Mouse (Mus musculus): ENCODE results near the gene Topbp1. TPM values are rescaled to one million over a fixed set of nuclear protein-coding genes. Genes with fewer than 3 reads are reported as not detected.
"Not testable (repeated sequence)": the region's sequence is repeated elsewhere in the genome, so short reads cannot be mapped to it uniquely, and the experiment has no call there.

Gene Topbp1
- polyA plus RNA-seq, 1 experiment: 13.7 TPM

DNA sequence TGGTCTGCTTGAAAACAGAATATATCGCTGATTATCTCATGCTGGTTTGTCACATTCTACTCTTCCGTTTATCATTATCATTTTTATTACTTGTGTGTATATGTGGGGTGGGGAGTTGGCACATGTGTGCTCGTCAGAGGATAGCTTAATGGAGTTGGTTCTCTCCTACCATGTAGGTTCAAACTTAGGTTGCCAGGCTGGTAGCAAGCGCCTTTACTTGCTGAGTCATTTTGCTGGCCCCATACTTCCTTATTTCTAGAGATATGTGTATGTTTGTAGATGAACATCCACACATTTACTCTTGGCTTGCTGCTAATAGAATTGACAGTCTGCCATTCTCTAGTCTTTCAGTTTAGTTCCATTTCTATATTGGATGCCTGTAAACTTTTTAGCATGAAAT, 42.0 kb downstream of the Topbp1 start:
- H3K36me3 ChIP-seq (replicated peaks; ENCODE audit: low read length): peaks cover 92% of the 10 kb centered on the region
- no peaks in the 10 kb centered on the region for H3K9me3 ChIP-seq
- TF ChIP-seq FLI1 (IDR thresholded peaks at IDR 0.05; ENCODE audit: low read length) (no peak), GATA1 (IDR thresholded peaks at IDR 0.05; ENCODE audit: borderline replicate concordance, low read length) (no peak)
- peaks cover 27% of the 10 kb centered on the region for H3K4me1 ChIP-seq
- no peak overlapping the region for H3K4me3 ChIP-seq (replicated peaks)
- no peaks in the 10 kb centered on the region for H3K27me3 ChIP-seq (replicated peaks)

DNA sequence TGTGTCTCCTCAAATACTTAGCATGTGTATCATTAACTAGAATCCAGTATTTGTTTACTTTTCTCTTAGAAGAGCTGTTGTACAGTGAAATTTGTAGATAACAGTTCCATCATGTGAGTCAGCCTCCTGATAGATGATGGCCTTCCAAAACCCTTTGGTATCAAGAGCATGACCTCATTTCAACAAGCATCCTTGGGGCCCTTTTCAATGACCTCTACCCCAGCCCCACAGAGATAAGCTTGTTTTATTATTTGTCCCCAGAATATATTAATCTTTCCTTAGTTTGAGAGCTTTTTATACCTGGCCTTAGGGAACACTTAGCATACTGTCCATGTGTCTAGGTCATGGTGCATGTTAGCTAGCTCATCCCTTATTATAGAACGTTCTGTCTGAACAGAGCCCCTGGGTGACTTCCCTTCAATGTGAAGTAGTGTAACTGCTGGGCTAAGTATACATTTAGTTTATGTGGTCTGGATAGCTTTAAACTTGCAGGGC, 43.0 kb downstream of the Topbp1 start:
- Histone ChIP-seq H3K4me3 (replicated peaks) (no peak overlapping the region), H3K4me1 (peaks cover 27% of the 10 kb centered on the region), H3K9me3 (no peaks in the 10 kb centered on the region), H3K36me3 (replicated peaks; ENCODE audit: low read length) (peaks cover 91% of the 10 kb centered on the region), H3K27me3 (replicated peaks) (no peaks in the 10 kb centered on the region)
- no peak for TF ChIP-seq GATA1 (IDR thresholded peaks at IDR 0.05; ENCODE audit: borderline replicate concordance, low read length)
- no peak for TF ChIP-seq FLI1 (IDR thresholded peaks at IDR 0.05; ENCODE audit: low read length)

GRCm38 (mm10) chr9:103348791-103349190, 43.8 kb downstream of the Topbp1 start:
- peaks cover 83% of the 10 kb centered on the region for H3K36me3 ChIP-seq (replicated peaks; ENCODE audit: low read length)
- TF ChIP-seq FLI1 (IDR thresholded peaks at IDR 0.05; ENCODE audit: low read length) (no peak), GATA1 (IDR thresholded peaks at IDR 0.05; ENCODE audit: borderline replicate concordance, low read length) (no peak)
- H3K4me3 ChIP-seq (replicated peaks): no peak overlapping the region
- H3K27me3 ChIP-seq (replicated peaks): no peaks in the 10 kb centered on the region
- no peaks in the 10 kb centered on the region for H3K9me3 ChIP-seq
- H3K4me1 ChIP-seq: peaks cover 27% of the 10 kb centered on the region

DNA sequence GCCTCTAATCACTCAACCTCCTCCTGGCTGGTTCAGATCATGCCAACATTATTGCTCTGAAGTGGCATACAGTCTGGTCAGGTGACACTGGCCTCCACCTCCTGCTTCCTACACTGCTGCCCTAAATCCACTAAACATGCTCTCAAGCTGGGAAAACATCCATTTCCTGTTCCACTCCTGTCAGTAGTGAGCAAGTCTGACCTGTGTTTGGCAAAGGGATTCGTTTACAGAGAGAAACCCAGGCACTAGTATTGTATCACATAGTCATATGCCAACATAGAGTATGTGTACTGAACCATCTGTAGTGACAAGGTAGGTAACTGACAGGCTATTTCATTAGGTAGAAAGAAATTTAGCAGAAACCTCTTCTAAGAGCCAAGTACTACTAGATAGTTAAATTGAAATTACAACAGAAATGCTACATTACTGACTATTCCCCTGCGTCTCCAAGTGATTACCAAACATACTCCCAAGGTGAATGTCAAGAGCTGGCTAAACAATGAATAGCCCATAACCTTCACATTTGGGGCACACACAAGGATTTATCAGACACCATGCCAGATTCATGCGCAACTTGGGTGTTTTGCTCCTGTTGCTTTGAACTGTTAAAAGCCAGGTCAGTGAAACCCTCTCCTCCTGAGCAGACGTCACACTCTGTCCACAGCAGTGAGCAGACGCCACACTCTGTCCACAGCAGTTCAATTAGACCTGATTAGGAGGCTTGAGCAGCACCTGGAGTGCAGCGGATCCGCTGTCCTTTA, 48.7 kb downstream of the Topbp1 start:
- H3K36me3 ChIP-seq (replicated peaks; ENCODE audit: low read length): peaks cover 70% of the 10 kb centered on the region
- H3K27me3 ChIP-seq (replicated peaks); H3K4me3 ChIP-seq (replicated peaks); H3K9me3 ChIP-seq: not testable (repeated sequence)
- H3K4me1 ChIP-seq: peaks cover 14% of the 10 kb centered on the region

DNA sequence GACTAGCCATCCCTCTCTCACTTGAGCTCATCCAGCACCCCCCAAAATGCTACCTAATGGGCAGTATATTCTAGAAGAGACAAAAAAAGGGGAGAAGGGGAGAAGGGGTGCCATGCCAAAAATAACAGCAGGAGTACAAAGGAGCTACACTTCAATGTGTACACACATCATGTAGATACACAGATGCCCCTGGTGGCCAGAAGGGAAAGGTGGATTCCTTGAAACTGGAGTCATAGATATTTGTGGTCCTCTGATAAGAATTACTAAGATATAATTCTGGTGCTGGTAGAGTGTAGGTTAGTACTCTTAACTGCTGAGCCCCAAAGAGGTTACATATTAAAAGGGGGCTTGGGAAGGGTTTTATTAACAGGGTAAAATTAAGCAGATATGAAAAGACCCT, 52.9 kb downstream of the Topbp1 start:
- Histone ChIP-seq H3K4me3 (replicated peaks) (no peak overlapping the region), H3K27me3 (replicated peaks) (no peaks in the 10 kb centered on the region), H3K4me1 (peaks cover 25% of the 10 kb centered on the region; the same call in 1 of the 2 replicates), H3K36me3 (replicated peaks; ENCODE audit: low read length) (peaks cover 64% of the 10 kb centered on the region), H3K9me3 (no peaks in the 10 kb centered on the region)
- TF ChIP-seq FLI1 (IDR thresholded peaks at IDR 0.05; ENCODE audit: low read length) (no peak), GATA1 (IDR thresholded peaks at IDR 0.05; ENCODE audit: borderline replicate concordance, low read length) (no peak)

DNA sequence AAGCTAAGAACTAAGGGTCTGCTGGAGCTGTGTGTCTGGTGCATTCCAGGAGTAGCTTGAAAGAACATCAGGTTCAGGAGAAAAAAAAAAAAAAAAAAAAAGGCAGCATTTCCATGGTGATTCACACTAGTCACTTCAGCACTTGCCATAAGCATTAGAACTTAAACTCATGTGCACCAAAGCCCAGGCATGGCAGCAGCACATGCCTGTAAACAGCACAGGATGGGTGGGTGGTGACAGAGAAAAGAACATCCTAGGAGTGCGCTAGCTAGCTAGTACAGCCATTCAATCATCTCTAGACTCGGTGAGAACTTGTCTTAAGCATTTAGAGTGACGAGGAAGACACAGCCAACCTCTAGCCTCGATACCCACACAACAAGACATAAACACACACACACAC, 53.5 kb downstream of the Topbp1 start:
- H3K36me3 ChIP-seq (replicated peaks; ENCODE audit: low read length): peaks cover 68% of the 10 kb centered on the region
- H3K27me3 ChIP-seq (replicated peaks): no peaks in the 10 kb centered on the region
- H3K4me3 ChIP-seq (replicated peaks): no peak overlapping the region
- TF ChIP-seq FLI1 (IDR thresholded peaks at IDR 0.05; ENCODE audit: low read length) (no peak), GATA1 (IDR thresholded peaks at IDR 0.05; ENCODE audit: borderline replicate concordance, low read length) (no peak)
- no peaks in the 10 kb centered on the region for H3K9me3 ChIP-seq
- H3K4me1 ChIP-seq: peaks cover 32% of the 10 kb centered on the region

- Histone ChIP-seq H3K9me3 (no peaks in the 10 kb centered on the region), H3K4me3 (replicated peaks) (no peak overlapping the region), H3K36me3 (replicated peaks; ENCODE audit: low read length) (peaks cover 68% of the 10 kb centered on the region), H3K4me1 (peaks cover 32% of the 10 kb centered on the region), H3K27me3 (replicated peaks) (no peaks in the 10 kb centered on the region)
- TF ChIP-seq GATA1 (IDR thresholded peaks at IDR 0.05; ENCODE audit: borderline replicate concordance, low read length) (no peak), FLI1 (IDR thresholded peaks at IDR 0.05; ENCODE audit: low read length) (no peak)
These were observed 55.6 kb downstream of the Topbp1 start for GRCm38 (mm10) chr9:103360642-103361041.

GRCm38 (mm10) chr9:103363088-103363487, 58.1 kb downstream of the Topbp1 start:
- H3K36me3 ChIP-seq (replicated peaks; ENCODE audit: low read length): peaks cover 48% of the 10 kb centered on the region
- H3K4me3 ChIP-seq (replicated peaks): peak overlapping the region; percentile 94
- TF ChIP-seq FLI1 (IDR thresholded peaks at IDR 0.05; ENCODE audit: low read length): no peak
- TF ChIP-seq GATA1 (IDR thresholded peaks at IDR 0.05; ENCODE audit: borderline replicate concordance, low read length): no peak

GRCm38 (mm10) chr9:103363730-103364417, 58.9 kb downstream of the Topbp1 start:
- no peaks in the 10 kb centered on the region for H3K27me3 ChIP-seq (replicated peaks)
- peak overlapping the region; percentile 94 for H3K4me3 ChIP-seq (replicated peaks)
- H3K4me1 ChIP-seq: peaks cover 48% of the 10 kb centered on the region
- TF ChIP-seq GATA1 (IDR thresholded peaks at IDR 0.05; ENCODE audit: borderline replicate concordance, low read length) (no peak), FLI1 (IDR thresholded peaks at IDR 0.05; ENCODE audit: low read length) (no peak)
- H3K9me3 ChIP-seq: no peaks in the 10 kb centered on the region
- peaks cover 44% of the 10 kb centered on the region for H3K36me3 ChIP-seq (replicated peaks; ENCODE audit: low read length)

More at GRCm38 (mm10) chr9:103363088-103363487, 58.1 kb downstream of the Topbp1 start:
- H3K27me3 ChIP-seq (replicated peaks): no peaks in the 10 kb centered on the region
- H3K9me3 ChIP-seq: no peaks in the 10 kb centered on the region
- peaks cover 49% of the 10 kb centered on the region for H3K4me1 ChIP-seq

All from megakaryocyte, embryonic 14.5 days (primary cell).